Mouse (Mus musculus) hindbrain, embryonic 12.5 days (tissue): ENCODE results near the gene Rrnad1. TPM values are rescaled to one million over a fixed set of nuclear protein-coding genes. Genes with fewer than 3 reads are reported as not detected.

Source experiments
- ATAC-seq: fragments of 200-750 bp; cut with Nextera tagmentation; 2 replicates; pipeline ENCODE4 v1.8.0; 2017; ENCODE audit warnings: moderate TSS enrichment; ENCODE audit not compliant: low FRiP score
- H3K27ac ChIP-seq: fragments of 300-500 bp; sonication (generic); 2 replicates; pipeline ENCODE4 v1.5.1; 2016; ENCODE audit warnings: mild to moderate bottlenecking
- H3K27me3 ChIP-seq: fragments of 300-500 bp; sonication (generic); 2 replicates; pipeline ENCODE4 v1.6.1; 2016; ENCODE audit warnings: mild to moderate bottlenecking
- H3K36me3 ChIP-seq: fragments of 300-500 bp; sonication (generic); 2 replicates; pipeline ENCODE4 v1.6.1; 2016; ENCODE audit warnings: mild to moderate bottlenecking
- H3K4me1 ChIP-seq: fragments of 300-500 bp; sonication (generic); 2 replicates; pipeline ENCODE4 v1.6.1; 2016
- H3K4me2 ChIP-seq: fragments of 300-500 bp; sonication (generic); replicated peaks from 2 replicates; pipeline ENCODE4 v1.6.1; 2016; ENCODE audit warnings: mild to moderate bottlenecking
- H3K4me3 ChIP-seq: fragments of 300-500 bp; sonication (generic); 2 replicates; pipeline ENCODE4 v1.5.1; 2016; ENCODE audit warnings: mild to moderate bottlenecking
- H3K9ac ChIP-seq: fragments of 300-500 bp; sonication (generic); 2 replicates; pipeline ENCODE4 v1.6.1; 2016; ENCODE audit warnings: mild to moderate bottlenecking, moderate library complexity
- H3K9me3 ChIP-seq: fragments of 300-500 bp; sonication (generic); replicated peaks from 2 replicates; pipeline ENCODE4 v1.6.1; 2016; ENCODE audit warnings: mild to moderate bottlenecking
- WGBS: fragments of 180-500 bp; shearing (Covaris S2); methylation state at CpG from one replicate; pipeline ENCODE4 v1.1.7; 2016; 5-methylcytosine and 5-hydroxymethylcytosine counted together
- polyA plus RNA-seq: library from polyadenylated mRNA; unstranded; fragments of >200 nt; fragmentation: Nextera tagmentation; extraction: Ambion mirVana; gene quantifications from 2 replicates; pipeline ENCODE4 v1.2.1, GENCODE M21; 2016

The Rrnad1 gene
- polyA plus RNA-seq: 22.1 and 22.5 TPM in 2 replicates

GRCm38 (mm10) chr3:87930078-87930795, at the start of gene Rrnad1, which contains the start of gene Isg20l2:
TSS of gene Rrnad1 (minus strand) at chr3:87930717.
TSS of gene Isg20l2 (plus strand) at chr3:87930314.
- WGBS: under 1% methylated on average over 57 of the region's 78 CpGs
- H3K27me3 ChIP-seq: no peaks in the 10 kb centered on the region
- peak within 1 kb of the TSS; percentile 99 for H3K4me3 ChIP-seq
- peaks cover 36% of the 10 kb centered on the region for H3K4me1 ChIP-seq
- H3K36me3 ChIP-seq: peaks cover 58% of the 10 kb centered on the region
- peak within 1 kb of the TSS; percentile 90 for H3K27ac ChIP-seq
- ATAC-seq: peak; percentile 97
- H3K9ac ChIP-seq: peak within 1 kb of the TSS; percentile 89
- no peaks in the 10 kb centered on the region for H3K9me3 ChIP-seq
- H3K4me2 ChIP-seq: peak within 1 kb of the TSS; percentile 80

- no peak for ATAC-seq
- Histone ChIP-seq H3K27ac (0 out of 2 replicates have a peak overlapping the region, but pooled peaks have one; percentile 62), H3K4me2 (no peak overlapping the region), H3K36me3 (peaks cover 26% of the 10 kb centered on the region), H3K4me1 (peaks cover 64% of the 10 kb centered on the region), H3K4me3 (no peak overlapping the region), H3K27me3 (no peaks in the 10 kb centered on the region), H3K9ac (0 out of 2 replicates have a peak overlapping the region, but pooled peaks have one; percentile 32), H3K9me3 (no peaks in the 10 kb centered on the region)
- WGBS: 58% methylated on average over 3 of the region's 3 CpGs
These were observed 49.6 kb upstream of the Rrnad1 start for GRCm38 (mm10) chr3:87980085-87980484.

GRCm38 (mm10) chr3:87979493-87979892, 49.0 kb upstream of the Rrnad1 start:
- no peak overlapping the region for H3K4me2 ChIP-seq
- H3K36me3 ChIP-seq: peaks cover 26% of the 10 kb centered on the region
- H3K9me3 ChIP-seq: no peaks in the 10 kb centered on the region
- peaks cover 65% of the 10 kb centered on the region for H3K4me1 ChIP-seq
- H3K27me3 ChIP-seq: no peaks in the 10 kb centered on the region
- H3K27ac ChIP-seq: 0 out of 2 replicates have a peak overlapping the region, but pooled peaks have one; percentile 62
- WGBS: 90% methylated on average over 5 of the region's 5 CpGs
- ATAC-seq: no peak
- no peak overlapping the region for H3K4me3 ChIP-seq
- H3K9ac ChIP-seq: no peak overlapping the region

- Histone ChIP-seq H3K9me3 (no peaks in the 10 kb centered on the region), H3K36me3 (peaks cover 26% of the 10 kb centered on the region), H3K27ac (peak overlapping the region; percentile 92), H3K4me2 (peak overlapping the region; percentile 93), H3K4me1 (peaks cover 59% of the 10 kb centered on the region), H3K9ac (peak overlapping the region; percentile 86), H3K27me3 (peaks cover 2% of the 10 kb centered on the region; the same call in 1 of the 2 replicates), H3K4me3 (peak overlapping the region; percentile 69)
- 10% methylated on average over 12 of the region's 12 CpGs for WGBS
- ATAC-seq: peak; percentile 67
These were observed 44.0 kb upstream of the Rrnad1 start for GRCm38 (mm10) chr3:87974381-87974987.

GRCm38 (mm10) chr3:87973593-87974380, 43.3 kb upstream of the Rrnad1 start:
- peak overlapping the region; percentile 92 for H3K27ac ChIP-seq
- 0 out of 2 replicates have a peak, but pooled peaks have one; percentile 1 for ATAC-seq
- H3K9ac ChIP-seq: peak overlapping the region; percentile 86
- peaks cover 22% of the 10 kb centered on the region for H3K36me3 ChIP-seq
- H3K9me3 ChIP-seq: no peaks in the 10 kb centered on the region
- H3K27me3 ChIP-seq: peaks cover 2% of the 10 kb centered on the region; the same call in 1 of the 2 replicates
- H3K4me1 ChIP-seq: peaks cover 55% of the 10 kb centered on the region
- H3K4me3 ChIP-seq: peak overlapping the region; percentile 69
- peak overlapping the region; percentile 93 for H3K4me2 ChIP-seq
- 14% methylated on average over 14 of the region's 14 CpGs for WGBS

- peak overlapping the region; percentile 86 for H3K9ac ChIP-seq
- peak overlapping the region; percentile 93 for H3K4me2 ChIP-seq
- peaks cover 18% of the 10 kb centered on the region for H3K36me3 ChIP-seq
- H3K4me1 ChIP-seq: peaks cover 49% of the 10 kb centered on the region
- H3K27me3 ChIP-seq: peaks cover 2% of the 10 kb centered on the region; the same call in 1 of the 2 replicates
- peak overlapping the region; percentile 69 for H3K4me3 ChIP-seq
- ATAC-seq: no peak
- WGBS: 14% methylated on average over 5 of the region's 5 CpGs
- peak overlapping the region; percentile 92 for H3K27ac ChIP-seq
- H3K9me3 ChIP-seq: no peaks in the 10 kb centered on the region
These were observed 42.3 kb upstream of the Rrnad1 start for GRCm38 (mm10) chr3:87972776-87973175.

GRCm38 (mm10) chr3:87972203-87972664, 41.7 kb upstream of the Rrnad1 start:
- Histone ChIP-seq H3K36me3 (peaks cover 14% of the 10 kb centered on the region), H3K4me3 (peak overlapping the region; percentile 69), H3K27ac (peak overlapping the region; percentile 92), H3K9me3 (no peaks in the 10 kb centered on the region), H3K4me2 (peak overlapping the region; percentile 93), H3K4me1 (peaks cover 49% of the 10 kb centered on the region), H3K9ac (peak overlapping the region; percentile 86), H3K27me3 (peaks cover 2% of the 10 kb centered on the region; the same call in 1 of the 2 replicates)
- ATAC-seq: peak; percentile 65
- WGBS: 4% methylated on average over 8 of the region's 8 CpGs

GRCm38 (mm10) chr3:87971489-87972202, 41.1 kb upstream of the Rrnad1 start:
- under 1% methylated on average over 54 of the region's 60 CpGs for WGBS
- 0 out of 2 replicates have a peak, but pooled peaks have one; percentile 9 for ATAC-seq

GRCm38 (mm10) chr3:87970939-87971488, 40.5 kb upstream of the Rrnad1 start, which contains the start of gene Nes:
TSS of gene Nes (plus strand) at chr3:87971078.
- Histone ChIP-seq H3K4me2 (peak within 1 kb of the TSS; percentile 93), H3K4me1 (peaks cover 49% of the 10 kb centered on the region)

More at GRCm38 (mm10) chr3:87971489-87972202, 41.1 kb upstream of the Rrnad1 start:
- peaks cover 49% of the 10 kb centered on the region for H3K4me1 ChIP-seq
- H3K4me3 ChIP-seq: peak overlapping the region; percentile 69
- H3K27me3 ChIP-seq: peaks cover 2% of the 10 kb centered on the region; the same call in 1 of the 2 replicates
- H3K4me2 ChIP-seq: peak overlapping the region; percentile 93
- H3K9me3 ChIP-seq: no peaks in the 10 kb centered on the region
- peak overlapping the region; percentile 92 for H3K27ac ChIP-seq
- H3K9ac ChIP-seq: peak overlapping the region; percentile 86
- peaks cover 8% of the 10 kb centered on the region for H3K36me3 ChIP-seq

GRCm38 (mm10) chr3:87970184-87970938, 39.8 kb upstream of the Rrnad1 start:
- Histone ChIP-seq H3K9ac (peak overlapping the region; percentile 86), H3K27ac (peak overlapping the region; percentile 55), H3K9me3 (no peaks in the 10 kb centered on the region), H3K27me3 (peaks cover 2% of the 10 kb centered on the region; the same call in 1 of the 2 replicates), H3K36me3 (no peaks in the 10 kb centered on the region; the same call in 1 of the 2 replicates), H3K4me1 (peaks cover 49% of the 10 kb centered on the region), H3K4me3 (peak overlapping the region; percentile 69), H3K4me2 (peak overlapping the region; percentile 93)
- ATAC-seq: no peak
- WGBS: 1% methylated on average over 21 of the region's 21 CpGs

More at GRCm38 (mm10) chr3:87970939-87971488, 40.5 kb upstream of the Rrnad1 start, which contains the start of gene Nes:
- Histone ChIP-seq H3K4me3 (peak within 1 kb of the TSS; percentile 69), H3K36me3 (peaks cover 3% of the 10 kb centered on the region; the same call in 1 of the 2 replicates), H3K27me3 (peaks cover 2% of the 10 kb centered on the region; the same call in 1 of the 2 replicates), H3K9me3 (no peaks in the 10 kb centered on the region), H3K27ac (peak within 1 kb of the TSS; percentile 92), H3K9ac (peak within 1 kb of the TSS; percentile 86)
- peak; percentile 60 for ATAC-seq
- under 1% methylated on average over 44 of the region's 44 CpGs for WGBS
